Mouse (Mus musculus) B cell, adult 67 days (primary cell): ENCODE measurements around the gene Churc1. TPM values are rescaled to one million over a fixed set of nuclear protein-coding genes. Genes with fewer than 3 reads are reported as not detected.

Source experiments
- total RNA-seq, 2 experiments: library from RNA; stranded (reverse); gene quantifications; 4 replicates each; pipeline ENCODE4 v1.2.4; 2023

The Churc1 gene
- total RNA-seq, result 10 to 100 TPM; 34.9 to 40.7 TPM

GRCm38 (mm10) chr12:76765354-76765851 lies at the start of gene Churc1, which contains the start of gene Fntb:
Churc1 (plus strand) TSS chr12:76765538.
Fntb (plus strand) TSS chr12:76765589.

GRCm38 (mm10) chr12:76795350-76795749 lies 30.0 kb downstream of the Churc1 start, which contains the start of gene Gpx2:
Gpx2 (minus strand) TSS chr12:76795554.

GRCm38 (mm10) chr12:76822651-76823041 lies 57.3 kb downstream of the Churc1 start, which contains the start of gene Rab15:
Rab15 (minus strand) TSS chr12:76822908.

Other genes starting within 250 kb of the Churc1 start
- 10 to 100 TPM; 27.6 to 29.0 TPM for gene Plekhg3, start 234.6 kb upstream of the Churc1 start, total RNA-seq
- not detected for gene Sptb, start 55.0 kb upstream of the Churc1 start, total RNA-seq
- gene Fntb, start 51 bp downstream of the Churc1 start, total RNA-seq, result 1 to 10 TPM; 6.5 to 9.4 TPM
- gene Gpx2, start 30.0 kb downstream of the Churc1 start, total RNA-seq, result not detected
- not detected for gene Rab15, start 57.4 kb downstream of the Churc1 start, total RNA-seq
- gene Max, start 196.7 kb downstream of the Churc1 start, total RNA-seq, result 100 to 1,000 TPM; 162 to 175 TPM